Mouse (Mus musculus) kidney, postnatal 25 days (tissue): ENCODE data around the gene Clec16a.

Source experiments
- DNase-seq, 2 experiments: peaks; one replicate each; pipeline ENCODE4 v3.0.0; 2021; ENCODE audit warnings: mixed read lengths in 2 of 2

Clec16a gene

DNA sequence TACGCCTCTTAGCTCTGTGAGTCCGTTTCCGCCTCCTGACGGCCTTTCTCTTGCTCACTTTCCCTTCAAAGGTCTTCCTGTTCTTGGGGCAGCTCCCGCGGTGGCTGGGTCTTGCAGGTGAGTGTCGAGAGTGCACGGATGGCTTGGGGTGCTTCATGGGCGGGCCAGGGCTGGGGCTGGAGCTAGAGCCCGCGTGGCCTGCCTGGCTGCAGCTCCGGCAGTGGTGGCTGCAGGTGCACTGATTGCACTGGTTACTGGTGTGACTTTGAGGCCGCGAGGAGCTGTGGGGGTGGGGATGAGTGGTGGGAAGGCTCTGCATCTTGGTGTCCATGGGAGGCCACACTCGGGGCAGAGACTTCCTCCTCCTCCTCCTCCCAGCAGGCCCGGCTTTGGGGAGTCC lies 243.1 kb downstream of the Clec16a start, which contains the start of gene Tnp2:
Tnp2 (minus strand) TSS at position 390 of the 400 bp plus-strand sequence.
- DNase-seq, result no peak

DNA sequence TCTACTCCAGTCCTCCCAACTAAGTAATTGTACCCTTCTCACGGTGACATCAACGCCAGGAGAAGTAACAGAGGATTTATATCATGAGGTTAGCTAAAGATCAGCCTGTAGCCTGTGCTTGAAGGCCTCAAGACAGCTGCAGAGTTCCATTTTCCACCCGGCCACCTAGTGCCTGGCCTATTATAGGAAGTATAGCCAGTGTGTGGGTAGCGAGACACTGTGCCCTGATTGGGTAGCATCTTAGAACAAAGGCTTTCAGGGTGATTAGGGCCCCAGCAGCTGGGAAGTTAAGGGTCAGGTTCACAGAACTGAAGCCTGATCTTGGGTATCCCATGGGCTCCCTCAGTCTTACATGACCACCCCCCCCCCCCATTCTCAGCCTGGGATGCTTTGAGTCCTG lies 243.7 kb downstream of the Clec16a start:
- DNase-seq, result no peak

DNA sequence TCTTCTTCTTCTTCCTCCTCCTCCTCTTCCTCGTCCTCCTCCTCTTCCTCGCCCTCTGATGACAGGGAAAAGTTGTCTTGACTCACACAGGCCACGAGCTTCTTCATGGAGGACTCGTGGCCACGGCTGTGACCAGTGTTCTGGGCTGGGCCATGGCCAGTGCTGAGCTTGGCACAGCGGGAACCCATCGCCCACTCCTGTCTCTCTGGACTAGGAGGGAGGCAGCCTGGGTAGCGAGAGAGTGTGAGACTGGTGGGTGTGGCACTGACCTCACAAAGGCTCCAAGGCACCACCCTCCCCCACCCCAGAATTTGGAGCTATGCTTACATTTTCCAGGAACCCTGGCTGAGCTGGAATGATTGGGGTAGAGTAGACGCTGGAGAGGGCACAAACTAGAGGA lies 245.6 kb downstream of the Clec16a start, which contains the start of gene Prm3:
Prm3 (minus strand) TSS at position 213 of the 400 bp plus-strand sequence.
- no peak for DNase-seq
